Comparison of ENCODE assay signal across 13 mouse cellular contexts in genomic region chr4:141858501-141858900, GRCm38 (mm10). TPM values are rescaled to one million over a fixed set of nuclear protein-coding genes. Genes with fewer than 3 reads are reported as not detected.
DNase-seq lines count a peak whose midpoint lies in the region; ATAC-seq and TF ChIP-seq lines count a peak whose summit lies in the region.
"Had no signal": no experiment of that assay in that cellular context is flagged by ENCODE, and none has a peak within 500 bp of the region (broad histone marks: within the 10 kb centered on the region; RNA-seq: fewer than 3 reads in every experiment).

No protein-coding gene starts in this region.

- H3K36me3 ChIP-seq in intestine, embryonic 15.5 days = peaks cover 13% of the 10 kb centered on the region; the same call in 1 of the 2 replicates
- peaks cover 28% of the 10 kb centered on the region for H3K36me3 ChIP-seq in intestine, postnatal 0 days (ENCODE audit: control insufficient read depth, insufficient read depth)
- H3K36me3 ChIP-seq in lung, embryonic 16.5 days (ENCODE audit: control insufficient read depth, insufficient read depth, low read length) = peaks cover 18% of the 10 kb centered on the region
- peaks cover 21% of the 10 kb centered on the region for H3K36me3 ChIP-seq in stomach, embryonic 15.5 days
- peaks cover 34% of the 10 kb centered on the region for H3K36me3 ChIP-seq in hindbrain, embryonic 14.5 days (replicated peaks; ENCODE audit: control insufficient read depth, insufficient read depth)

- no peak for TF ChIP-seq CTCF in intestine, postnatal 0 days (IDR thresholded peaks at IDR 0.05; ENCODE audit: low read depth)

- no peaks in the 10 kb centered on the region for H3K9me3 ChIP-seq in intestine, embryonic 15.5 days
- no peaks in the 10 kb centered on the region for H3K9me3 ChIP-seq in intestine, postnatal 0 days (ENCODE audit: control insufficient read depth)
- no peaks in the 10 kb centered on the region for H3K9me3 ChIP-seq in lung, embryonic 16.5 days (ENCODE audit: control insufficient read depth, low read length)
- no peaks in the 10 kb centered on the region for H3K9me3 ChIP-seq in stomach, embryonic 15.5 days
- H3K9me3 ChIP-seq in hindbrain, embryonic 14.5 days (ENCODE audit: control insufficient read depth, low read length) = no peaks in the 10 kb centered on the region
- H3K9me3 ChIP-seq: embryonic facial prominence, embryonic 15.5 days; lung, embryonic 15.5 days had no signal

- H3K4me3 ChIP-seq in intestine, embryonic 15.5 days (replicated peaks) = no peak overlapping the region
- H3K4me3 ChIP-seq in intestine, postnatal 0 days (ENCODE audit: low read depth, low read length) = no peak overlapping the region
- H3K4me3 ChIP-seq in lung, embryonic 16.5 days (ENCODE audit: low read length) = no peak overlapping the region
- no peak overlapping the region for H3K4me3 ChIP-seq in stomach, embryonic 15.5 days (replicated peaks)
- no peak overlapping the region for H3K4me3 ChIP-seq in hindbrain, embryonic 14.5 days (replicated peaks; ENCODE audit: low read length)
- H3K4me3 ChIP-seq: embryonic facial prominence, embryonic 15.5 days; lung, embryonic 15.5 days had no signal

- ATAC-seq in intestine, embryonic 15.5 days = no peak
- ATAC-seq in intestine, postnatal 0 days = no peak
- no peak for ATAC-seq in lung, embryonic 16.5 days (ENCODE audit: low read depth)
- no peak for ATAC-seq in stomach, embryonic 15.5 days (ENCODE audit: insufficient read depth, low FRiP score, low read depth)
- no peak for ATAC-seq in hindbrain, embryonic 14.5 days (ENCODE audit: low FRiP score)

- H3K9ac ChIP-seq in intestine, embryonic 15.5 days = no peak overlapping the region
- H3K9ac ChIP-seq in intestine, postnatal 0 days (ENCODE audit: low read depth, low read length) = no peak overlapping the region
- no peak overlapping the region for H3K9ac ChIP-seq in lung, embryonic 16.5 days (ENCODE audit: low read length)
- H3K9ac ChIP-seq in stomach, embryonic 15.5 days = no peak overlapping the region
- no peak overlapping the region for H3K9ac ChIP-seq in hindbrain, embryonic 14.5 days
- H3K9ac ChIP-seq: embryonic facial prominence, embryonic 15.5 days; lung, embryonic 15.5 days had no signal

- no peaks in the 10 kb centered on the region for H3K27me3 ChIP-seq in intestine, embryonic 15.5 days (replicated peaks)
- no peaks in the 10 kb centered on the region for H3K27me3 ChIP-seq in intestine, postnatal 0 days (replicated peaks; ENCODE audit: control insufficient read depth, insufficient read depth, low read length)
- H3K27me3 ChIP-seq in lung, embryonic 16.5 days (ENCODE audit: control insufficient read depth, insufficient read depth, low read depth, low read length) = no peaks in the 10 kb centered on the region
- H3K27me3 ChIP-seq in stomach, embryonic 15.5 days (replicated peaks) = no peaks in the 10 kb centered on the region
- no peaks in the 10 kb centered on the region for H3K27me3 ChIP-seq in hindbrain, embryonic 14.5 days (ENCODE audit: control insufficient read depth, insufficient read depth, low read length)
- H3K27me3 ChIP-seq: embryonic facial prominence, embryonic 15.5 days; lung, embryonic 15.5 days had no signal

- H3K27ac ChIP-seq in intestine, embryonic 15.5 days = 0 out of 2 replicates have a peak overlapping the region, but pooled peaks have one; percentile 13
- no peak overlapping the region for H3K27ac ChIP-seq in intestine, postnatal 0 days (ENCODE audit: low read depth, low read length)
- H3K27ac ChIP-seq in lung, embryonic 16.5 days (ENCODE audit: low read length) = peak overlapping the region; percentile 25; the same call in 1 of the 2 replicates
- H3K27ac ChIP-seq in stomach, embryonic 15.5 days = peak overlapping the region; percentile 59
- no peak overlapping the region for H3K27ac ChIP-seq in hindbrain, embryonic 14.5 days
- H3K27ac ChIP-seq: embryonic facial prominence, embryonic 15.5 days had no signal

- 65% methylated on average over 20 of the region's 20 CpGs for WGBS in intestine, embryonic 15.5 days
- 64% methylated on average over 20 of the region's 20 CpGs for WGBS in intestine, postnatal 0 days
- 75% methylated on average over 20 of the region's 20 CpGs for WGBS in lung, embryonic 16.5 days
- 67% methylated on average over 20 of the region's 20 CpGs for WGBS in stomach, embryonic 15.5 days
- 88% methylated on average over 17 of the region's 20 CpGs for WGBS in hindbrain, embryonic 14.5 days

- DNase-seq in cerebellum, adult 11-12 months = peak; percentile 22
- DNase-seq in cerebellum, adult 8-10 months = no peak
- DNase-seq in lung, postnatal 25 days (ENCODE audit: low spot score) = no peak
- DNase-seq in hindbrain, embryonic 14.5 days (ENCODE audit: low spot score) = no peak
- DNase-seq: cerebellum, adult 9-10 months; heart, postnatal 36 days had no signal

- H3K4me2 ChIP-seq in intestine, embryonic 15.5 days (replicated peaks) = no peak overlapping the region
- no peak overlapping the region for H3K4me2 ChIP-seq in intestine, postnatal 0 days (replicated peaks; ENCODE audit: low read depth)
- no peak overlapping the region for H3K4me2 ChIP-seq in lung, embryonic 16.5 days (ENCODE audit: low read depth, low read length)
- H3K4me2 ChIP-seq in stomach, embryonic 15.5 days = no peak overlapping the region
- H3K4me2 ChIP-seq in hindbrain, embryonic 14.5 days (replicated peaks) = no peak overlapping the region
- H3K4me2 ChIP-seq: embryonic facial prominence, embryonic 15.5 days; lung, embryonic 15.5 days had no signal

- H3K4me1 ChIP-seq in intestine, embryonic 15.5 days (replicated peaks) = peaks cover 22% of the 10 kb centered on the region
- H3K4me1 ChIP-seq in intestine, postnatal 0 days (replicated peaks; ENCODE audit: control insufficient read depth, insufficient read depth, low read length) = no peaks in the 10 kb centered on the region
- peaks cover 6% of the 10 kb centered on the region for H3K4me1 ChIP-seq in lung, embryonic 16.5 days (replicated peaks; ENCODE audit: control insufficient read depth, insufficient read depth, low read length)
- H3K4me1 ChIP-seq in stomach, embryonic 15.5 days = peaks cover 30% of the 10 kb centered on the region
- no peaks in the 10 kb centered on the region for H3K4me1 ChIP-seq in hindbrain, embryonic 14.5 days (replicated peaks; ENCODE audit: control insufficient read depth, insufficient read depth, low read length)

RNA-seq across cellular contexts. Expression of gene Ctrc, which starts 12.3 kb away (rescaled TPM):
- polyA plus RNA-seq in intestine, embryonic 15.5 days (2015; fragmentation: Nextera tagmentation; extraction: Ambion mirVana) = 0.45 and 0.97 TPM in 2 replicates
- not detected in 2 replicates for polyA plus RNA-seq in intestine, postnatal 0 days (2015; fragmentation: Nextera tagmentation; extraction: Ambion mirVana)
- not detected in 2 replicates for polyA plus RNA-seq in lung, embryonic 16.5 days (2015; fragmentation: Nextera tagmentation; extraction: Ambion mirVana)
- 0.42 and 0.79 TPM in 2 replicates for polyA plus RNA-seq in stomach, embryonic 15.5 days (2015; fragmentation: Nextera tagmentation; extraction: Ambion mirVana)
- polyA plus RNA-seq in hindbrain, embryonic 14.5 days (2014; fragmentation: Nextera tagmentation; extraction: Ambion mirVana) = not detected in 2 replicates
- polyA plus RNA-seq: embryonic facial prominence, embryonic 15.5 days; kidney, embryonic 16.5 days; lung, embryonic 15.5 days had no signal

RNA-seq across cellular contexts. Expression of gene Efhd2, which starts 16.2 kb away (rescaled TPM):
- polyA plus RNA-seq in intestine, embryonic 15.5 days (2015; fragmentation: Nextera tagmentation; extraction: Ambion mirVana) = 136 and 138 TPM in 2 replicates
- 173 and 181 TPM in 2 replicates for polyA plus RNA-seq in intestine, postnatal 0 days (2015; fragmentation: Nextera tagmentation; extraction: Ambion mirVana)
- polyA plus RNA-seq in lung, embryonic 16.5 days (2015; fragmentation: Nextera tagmentation; extraction: Ambion mirVana) = 97.5 and 98.0 TPM in 2 replicates
- polyA plus RNA-seq in stomach, embryonic 15.5 days (2015; fragmentation: Nextera tagmentation; extraction: Ambion mirVana) = 125 and 130 TPM in 2 replicates
- polyA plus RNA-seq in hindbrain, embryonic 14.5 days (2014; fragmentation: Nextera tagmentation; extraction: Ambion mirVana) = 44.7 and 46.7 TPM in 2 replicates

RNA-seq across cellular contexts. Expression of gene Cela2a, which starts 32.5 kb away (rescaled TPM):
- polyA plus RNA-seq in intestine, embryonic 15.5 days (2015; fragmentation: Nextera tagmentation; extraction: Ambion mirVana) = 131 and 571 TPM in 2 replicates
- polyA plus RNA-seq in intestine, postnatal 0 days (2015; fragmentation: Nextera tagmentation; extraction: Ambion mirVana) = 35.6 and 65.3 TPM in 2 replicates
- not detected in 2 replicates for polyA plus RNA-seq in lung, embryonic 16.5 days (2015; fragmentation: Nextera tagmentation; extraction: Ambion mirVana)
- polyA plus RNA-seq in stomach, embryonic 15.5 days (2015; fragmentation: Nextera tagmentation; extraction: Ambion mirVana) = 475 and 519 TPM in 2 replicates
- polyA plus RNA-seq in hindbrain, embryonic 14.5 days (2014; fragmentation: Nextera tagmentation; extraction: Ambion mirVana) = not detected in 2 replicates
- polyA plus RNA-seq: embryonic facial prominence, embryonic 15.5 days; kidney, embryonic 16.5 days; lung, embryonic 15.5 days had no signal

Comparison
In these comparisons a context has a peak if more than half of its experiments do, and no peak if none do; other contexts are left out.
1. H3K27ac ChIP-seq: peak in intestine, embryonic 15.5 days (single experiment), lung, embryonic 16.5 days (single experiment) and stomach, embryonic 15.5 days (single experiment); none in intestine, postnatal 0 days (single experiment) and hindbrain, embryonic 14.5 days (single experiment).
2. RNA of gene Cela2a, which starts 32.5 kb away (polyA plus RNA-seq): 475 to 519 TPM in stomach, embryonic 15.5 days, 131 to 571 TPM in intestine, embryonic 15.5 days and 35.6 to 65.3 TPM in intestine, postnatal 0 days; not detected in lung, embryonic 16.5 days and not detected in hindbrain, embryonic 14.5 days; every median in the first group is over 10 times any median in the second.